Mouse (Mus musculus) embryo, embryonic 10.5 days (tissue): Measurements from ENCODE around the gene Olfr592.
"Not testable (repeated sequence)": the region's sequence is repeated elsewhere in the genome, so short reads cannot be mapped to it uniquely, and the experiment has no call there.

Source experiments
- DNase-seq: peaks from one replicate; pipeline ENCODE4 v3.0.0-alpha.2; 2015; ENCODE audit warnings: low spot score

The Olfr592 gene

DNA sequence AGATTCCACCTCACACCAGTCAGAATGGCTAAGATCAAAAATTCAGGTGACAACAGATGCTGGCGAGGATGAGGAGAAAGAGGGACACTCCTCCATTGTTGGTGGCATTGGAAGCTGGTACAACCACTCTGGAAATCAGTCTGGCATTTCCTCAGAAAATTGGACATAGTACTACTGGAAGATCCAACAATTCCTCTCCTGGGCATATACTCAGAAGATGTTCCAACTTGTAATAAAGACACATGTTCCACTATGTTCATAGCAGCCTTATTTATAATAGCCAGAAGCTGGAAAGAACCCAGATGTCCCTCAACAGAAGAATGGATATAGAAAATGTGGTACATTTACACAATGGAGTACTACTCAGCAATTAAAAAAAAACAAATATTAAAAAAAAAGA, at the start of gene Olfr592:
TSS of gene Olfr592 (plus strand) at position 301 of the 400 bp plus-strand sequence.
- not testable (repeated sequence) for DNase-seq

DNA sequence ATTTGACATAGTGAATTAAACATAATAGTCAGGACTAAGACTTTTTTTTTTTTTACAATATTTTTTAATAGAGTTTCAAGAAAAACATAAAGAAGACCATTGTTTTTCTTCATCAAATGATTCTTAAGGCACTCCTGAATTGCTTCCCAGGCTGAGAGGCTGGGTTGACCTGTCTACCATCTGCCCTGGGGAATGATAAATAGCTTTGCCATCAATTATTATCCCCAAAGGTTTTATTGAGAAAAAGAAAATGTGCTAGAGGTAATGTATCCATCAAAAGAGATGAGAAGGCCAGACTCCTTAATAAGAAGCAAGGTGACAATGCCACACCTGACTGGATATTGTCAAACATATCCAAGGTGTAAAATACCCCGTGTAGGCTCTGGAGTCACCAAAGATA, 44.0 kb upstream of the Olfr592 start, which contains the start of gene Olfr588-ps1:
TSS of gene Olfr588-ps1 (plus strand) at position 301 of the 400 bp plus-strand sequence.
- no peak for DNase-seq

DNA sequence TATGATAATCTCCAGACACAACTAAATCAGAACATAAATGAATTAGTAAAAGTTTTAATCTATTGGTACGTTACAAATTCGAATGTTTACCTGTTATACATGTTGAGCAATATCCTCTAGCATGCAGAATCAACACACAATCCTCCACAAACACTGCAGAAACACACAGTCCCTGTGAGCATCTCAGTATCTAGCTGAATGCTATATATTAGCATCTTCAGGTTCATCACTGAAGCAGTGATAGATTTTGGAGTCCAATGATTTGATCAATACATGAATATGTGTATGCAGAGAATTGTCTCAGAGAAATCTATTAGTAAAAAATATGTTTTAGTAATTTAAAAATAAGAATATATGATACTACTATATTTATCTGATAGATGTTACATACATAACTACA, 28.3 kb upstream of the Olfr592 start, which contains the start of gene Olfr589:
TSS of gene Olfr589 (minus strand) at position 101 of the 400 bp plus-strand sequence.
- DNase-seq: no peak

DNA sequence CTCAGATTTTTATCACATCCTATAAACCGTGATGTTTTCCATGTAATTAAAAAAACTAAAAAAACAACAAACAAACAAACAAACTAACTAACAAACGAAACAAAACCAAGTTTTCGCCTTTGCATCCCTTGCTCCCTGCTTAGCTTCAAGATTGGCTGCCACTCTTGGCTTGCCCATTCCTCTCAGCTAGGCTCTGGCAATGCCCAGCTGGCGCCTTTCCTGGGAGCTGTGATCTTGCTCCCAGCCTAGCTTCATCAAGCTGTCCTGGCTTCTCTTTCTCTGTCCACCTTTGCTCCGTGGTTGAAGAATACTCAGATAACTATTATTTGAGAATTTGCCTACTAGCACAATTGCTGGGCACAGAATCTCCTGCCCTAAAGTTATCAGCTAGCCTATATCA, 14.9 kb upstream of the Olfr592 start:
- no peak for DNase-seq

DNA sequence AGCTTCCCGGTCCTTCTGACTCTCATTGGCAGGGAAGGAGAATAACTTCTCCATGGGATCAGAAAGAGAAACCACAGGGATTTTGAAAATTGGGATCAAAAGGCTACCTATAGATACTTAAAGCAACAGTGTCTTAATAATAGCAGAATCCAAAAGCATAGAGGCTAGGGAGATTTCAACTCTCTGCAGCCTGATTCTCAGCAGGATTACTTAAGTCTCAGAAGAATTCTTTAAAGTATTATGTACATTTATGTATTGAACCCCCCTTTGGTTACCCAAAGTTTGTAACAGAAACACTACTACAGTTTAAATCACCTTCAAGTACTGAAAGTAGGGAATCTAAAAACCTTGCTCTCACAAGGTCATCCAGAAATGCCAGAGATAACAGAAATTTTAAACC, 6.4 kb upstream of the Olfr592 start, which contains the start of gene Olfr591:
TSS of gene Olfr591 (minus strand) at position 101 of the 400 bp plus-strand sequence.
- DNase-seq: no peak

DNA sequence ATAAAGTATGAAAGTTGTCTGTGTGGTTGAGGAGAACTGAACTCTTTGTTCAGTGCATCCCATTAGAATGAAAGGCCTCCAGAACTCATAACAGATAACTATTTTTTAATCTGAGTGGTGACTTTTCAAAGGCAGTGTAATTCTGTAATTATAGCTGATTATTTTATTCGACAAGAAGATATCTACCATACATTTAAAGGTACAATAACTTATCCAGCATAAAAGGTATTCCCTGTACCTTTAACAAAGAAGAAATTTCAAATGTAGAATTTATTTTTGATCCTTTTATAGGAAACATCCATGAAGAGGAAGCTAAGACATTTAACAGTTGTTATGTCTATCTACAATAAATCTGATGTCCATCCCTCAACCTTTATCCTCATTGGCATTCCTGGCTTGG, 27.0 kb downstream of the Olfr592 start, which contains the start of gene Olfr593:
TSS of gene Olfr593 (plus strand) at position 301 of the 400 bp plus-strand sequence.
- DNase-seq: no peak

DNA sequence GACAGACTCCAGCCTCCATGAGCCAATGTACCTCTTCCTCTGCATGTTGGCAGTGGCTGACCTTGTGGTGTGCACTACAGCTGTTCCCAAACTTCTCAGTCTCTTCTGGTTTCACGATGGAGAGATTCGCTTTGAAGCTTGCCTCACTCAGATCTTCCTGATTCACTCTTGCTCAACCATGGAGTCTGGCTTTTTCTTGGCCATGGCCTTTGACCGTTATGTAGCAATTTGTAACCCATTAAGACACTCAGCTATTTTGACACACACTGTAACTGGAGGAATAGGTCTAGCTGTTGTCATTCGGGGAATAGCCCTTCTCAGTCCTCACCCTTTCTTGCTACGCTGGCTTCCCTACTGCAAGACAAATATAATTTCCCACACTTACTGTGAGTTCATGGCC, 27.4 kb downstream of the Olfr592 start:
- DNase-seq: not testable (repeated sequence)

DNA sequence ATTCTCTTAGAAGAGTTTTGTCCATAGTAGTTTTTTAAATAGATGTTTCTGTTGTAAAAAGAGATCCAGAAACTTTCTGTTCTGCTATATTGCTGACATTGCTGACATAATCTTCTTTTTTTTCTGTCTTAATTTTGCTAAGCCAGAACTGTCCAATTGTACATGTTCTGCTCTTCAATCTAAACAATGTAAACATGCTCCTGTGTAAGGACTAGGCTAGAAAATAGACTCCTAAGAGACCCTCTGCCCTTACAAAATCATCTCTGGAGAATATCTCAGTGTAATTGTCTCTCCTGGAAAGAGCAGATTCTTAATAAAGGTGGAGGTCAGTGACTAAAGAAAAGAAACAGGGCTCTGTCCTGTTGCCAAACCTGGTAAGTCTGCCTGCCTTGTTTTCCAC, 32.1 kb downstream of the Olfr592 start, which contains the start of gene Olfr594:
TSS of gene Olfr594 (plus strand) at position 301 of the 400 bp plus-strand sequence.
- DNase-seq: no peak
